Mouse (Mus musculus): ENCODE data around the gene Flcn.

Gene Flcn

GRCm38 (mm10) chr11:59769307-59769706, 40.5 kb downstream of the Flcn start:
- DNase-seq (ENCODE audit: low read depth): no peak

DNA sequence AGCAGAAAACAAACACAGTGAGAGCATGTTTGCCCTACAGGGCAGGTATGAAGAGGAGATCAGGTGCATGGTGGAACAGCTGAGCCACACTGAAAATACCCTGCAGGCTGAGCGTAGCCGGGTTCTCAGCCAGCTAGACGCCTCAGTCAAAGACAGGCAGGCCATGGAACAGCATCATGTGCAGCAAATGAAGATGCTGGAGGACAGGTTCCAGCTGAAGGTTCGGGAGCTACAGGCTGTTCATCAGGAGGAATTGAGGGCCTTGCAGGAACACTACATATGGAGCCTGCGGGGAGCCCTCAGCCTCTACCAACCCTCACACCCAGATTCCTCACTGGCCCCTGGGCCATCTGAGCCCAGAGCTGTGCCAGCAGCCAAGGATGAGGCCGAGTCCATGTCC, 49.0 kb downstream of the Flcn start:
- no peak for DNase-seq (ENCODE audit: low read depth)

DNA sequence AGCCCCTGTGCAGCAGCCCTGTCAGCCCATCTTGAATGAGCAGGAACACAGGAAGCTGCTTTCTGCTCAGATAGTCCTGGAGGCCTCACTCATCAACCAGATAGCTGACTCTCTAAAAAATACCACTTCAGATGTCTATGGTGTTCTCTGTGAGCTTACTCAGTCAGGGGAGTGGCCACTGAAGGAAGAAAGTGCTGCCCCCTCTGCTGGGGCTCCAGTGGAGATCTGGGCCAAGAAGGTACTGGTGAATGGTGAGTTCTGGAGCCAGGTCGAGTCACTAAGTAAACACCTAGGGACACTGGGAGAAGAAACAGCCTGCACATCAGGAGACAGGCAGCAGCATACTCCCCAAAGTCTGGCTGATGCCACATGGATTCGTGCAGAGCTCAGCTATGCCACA, 50.2 kb downstream of the Flcn start:
- no peak for DNase-seq (ENCODE audit: low read depth)

- DNase-seq (ENCODE audit: low read depth): no peak
These were observed 50.6 kb downstream of the Flcn start for GRCm38 (mm10) chr11:59759178-59759577.

DNA sequence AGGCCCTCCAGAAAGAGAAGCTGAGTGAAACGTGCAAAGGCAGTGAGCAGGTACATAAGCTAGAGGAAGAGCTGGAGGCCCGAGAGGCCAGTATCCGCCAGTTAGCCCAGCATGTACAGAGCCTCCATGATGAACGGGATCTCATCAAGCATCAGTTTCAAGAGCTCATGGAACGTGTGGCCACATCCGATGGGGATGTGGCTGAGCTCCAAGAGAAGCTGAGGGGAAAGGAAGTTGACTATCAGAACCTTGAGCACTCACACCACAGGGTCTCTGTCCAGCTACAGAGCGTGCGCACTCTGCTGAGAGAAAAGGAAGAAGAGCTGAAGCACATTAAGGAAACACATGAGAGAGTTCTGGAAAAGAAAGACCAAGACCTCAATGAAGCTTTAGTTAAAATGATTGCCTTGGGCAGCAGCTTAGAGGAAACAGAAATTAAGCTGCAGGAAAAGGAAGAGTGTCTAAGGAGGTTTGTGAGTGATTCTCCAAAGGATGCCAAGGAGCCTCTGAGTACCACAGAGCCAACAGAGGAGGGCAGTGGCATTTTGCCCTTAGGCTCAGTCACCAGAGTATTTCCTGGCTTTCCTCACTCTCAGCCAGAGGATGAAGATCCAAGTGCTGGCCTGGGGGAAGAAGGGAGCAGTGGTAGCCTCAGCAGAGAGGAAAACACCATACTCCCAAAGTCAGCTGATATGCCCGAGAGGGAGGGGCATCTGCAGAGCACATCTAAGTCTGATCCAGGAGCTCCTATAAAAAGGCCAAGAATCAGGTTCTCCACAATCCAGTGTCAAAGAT, 51.4 kb downstream of the Flcn start:
- no peak for DNase-seq (ENCODE audit: low read depth)

- DNase-seq (ENCODE audit: low read depth): no peak
These were observed 53.5 kb downstream of the Flcn start for GRCm38 (mm10) chr11:59756351-59756750.

GRCm38 (mm10) chr11:59754504-59754903, 55.3 kb downstream of the Flcn start:
- no peak for DNase-seq (ENCODE audit: low read depth)

- no peak for DNase-seq (ENCODE audit: low read depth)
These were observed 60.8 kb downstream of the Flcn start for GRCm38 (mm10) chr11:59749050-59749449.

DNA sequence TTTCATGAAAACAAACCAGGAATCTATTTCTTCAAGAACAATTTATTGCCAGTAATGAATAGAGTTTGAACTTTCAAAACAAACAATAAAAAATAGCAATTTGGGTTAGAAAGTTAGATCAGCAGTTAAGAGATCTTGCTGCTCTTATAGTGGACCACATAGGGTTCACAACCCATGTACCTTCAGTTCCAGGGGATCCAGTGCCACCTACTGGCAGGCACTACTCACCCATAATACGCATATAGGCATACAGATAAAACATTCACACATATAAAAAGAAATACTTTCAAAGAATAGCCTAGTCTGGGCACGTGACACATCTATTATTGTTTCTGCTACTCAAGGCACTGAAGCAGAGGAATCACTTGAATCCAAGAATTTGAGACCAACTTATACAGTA, 63.2 kb downstream of the Flcn start:
- peak; percentile 34 for DNase-seq (ENCODE audit: low read depth)

DNA sequence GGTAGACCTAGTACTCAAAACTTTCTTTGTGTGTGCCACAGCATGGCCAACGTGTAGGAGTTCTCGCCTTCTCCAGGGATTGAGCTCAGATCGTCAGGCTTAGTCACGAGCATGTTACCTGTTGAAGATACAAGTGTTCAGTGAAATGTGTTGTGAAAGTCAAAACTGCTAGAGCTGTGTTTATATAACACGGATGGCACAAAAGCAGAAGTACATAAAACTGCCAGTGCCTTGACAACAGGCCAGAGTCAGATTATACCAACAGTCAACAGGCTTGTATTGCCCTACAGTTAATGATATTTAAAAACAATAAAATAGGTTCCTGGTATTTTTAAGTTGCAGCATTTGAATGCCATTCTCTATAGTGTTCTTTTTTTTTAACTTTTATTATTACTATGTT, 64.0 kb downstream of the Flcn start:
- no peak for DNase-seq (ENCODE audit: low read depth)

GRCm38 (mm10) chr11:59744374-59744773, 65.4 kb downstream of the Flcn start:
- no peak for DNase-seq (ENCODE audit: low read depth)

DNA sequence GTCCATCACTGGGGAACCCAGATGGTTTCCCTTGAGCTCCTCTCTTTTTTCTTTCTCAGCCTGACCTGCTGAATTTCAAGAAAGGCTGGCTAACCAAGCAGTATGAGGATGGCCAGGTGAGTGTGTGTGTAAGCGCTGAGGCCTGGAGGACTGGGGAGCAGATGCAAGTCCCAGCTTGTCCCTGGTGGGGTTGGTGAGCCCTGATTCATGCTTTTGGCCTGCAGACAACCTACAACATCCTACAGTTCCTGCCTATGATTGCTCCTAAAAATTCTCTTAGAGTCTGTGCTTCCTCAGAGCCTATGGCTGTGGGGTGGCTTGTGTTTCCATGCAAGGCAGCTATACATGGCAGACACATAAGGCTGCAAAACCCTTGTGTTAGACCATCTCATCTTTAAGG, 66.1 kb downstream of the Flcn start:
- DNase-seq (ENCODE audit: low read depth): no peak

DNA sequence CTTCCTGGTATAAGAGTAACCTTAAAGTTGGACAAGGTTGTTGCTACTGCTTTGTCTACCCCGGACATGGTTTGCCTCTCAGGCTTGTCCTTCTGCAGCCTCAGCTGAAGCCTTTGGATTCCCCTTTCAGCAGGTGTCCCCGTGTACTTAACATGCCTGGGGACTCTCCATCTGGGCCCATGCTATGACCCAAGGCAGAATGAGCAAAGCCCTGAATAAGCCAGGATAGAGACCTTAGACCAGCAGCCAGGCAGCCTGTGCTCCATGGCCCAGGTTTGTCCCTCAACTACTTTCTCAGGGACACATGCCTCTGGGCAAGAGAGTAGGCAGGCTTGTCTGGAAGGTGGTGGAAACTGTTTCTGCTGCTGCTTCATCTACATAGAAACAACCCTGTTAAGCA, 66.5 kb downstream of the Flcn start:
- no peak for DNase-seq (ENCODE audit: low read depth)

GRCm38 (mm10) chr11:59741915-59742314, 67.9 kb downstream of the Flcn start:
- no peak for DNase-seq (ENCODE audit: low read depth)
